Mouse (Mus musculus) MEL (cell line): ENCODE data around the gene Ezr. TPM values are rescaled to one million over a fixed set of nuclear protein-coding genes. Genes with fewer than 3 reads are reported as not detected.

Experiments
- DNase-seq: peaks from one replicate; pipeline ENCODE4 v3.0.0; 2011; ENCODE audit warnings: low read depth, low spot score
- H3K27ac ChIP-seq: 2 replicates; pipeline ENCODE4 v1.5.1; 2012; ENCODE audit warnings: low read depth, mild to moderate bottlenecking, control low read depth, low read length, moderate library complexity; ENCODE audit not compliant: control insufficient read depth
- H3K27me3 ChIP-seq, 2 experiments: fragments of 150-350 bp in 1 of 2; sonication (generic) in 1 of 2; 2 replicates each; pipeline ENCODE4 v1.6.1; 2012; ENCODE audit warnings: low read length in 2 of 2, mild to moderate bottlenecking in 2 of 2, improper control_type of control experiment in 1 of 2, moderate library complexity in 1 of 2; ENCODE audit not compliant: insufficient read depth in 2 of 2, control insufficient read depth in 1 of 2
- H3K36me3 ChIP-seq, 2 experiments: 2 replicates each; pipeline ENCODE4 v1.6.1; 2012 to 2014; ENCODE audit warnings: low read length in 2 of 2, improper control_type of control experiment in 1 of 2, inconsistent platforms in 1 of 2, mild to moderate bottlenecking in 1 of 2; ENCODE audit not compliant: insufficient read depth in 2 of 2, control insufficient read depth in 1 of 2
- H3K4me1 ChIP-seq, 2 experiments: fragments of 150-350 bp in 1 of 2; sonication (generic) in 1 of 2; 2 replicates each; pipeline ENCODE4 v1.6.1; 2012; ENCODE audit warnings: low read length in 2 of 2, improper control_type of control experiment in 1 of 2, mild to moderate bottlenecking in 1 of 2; ENCODE audit not compliant: insufficient read depth in 2 of 2, control insufficient read depth in 1 of 2
- H3K4me3 ChIP-seq, 2 experiments: fragments of 150-350 bp in 1 of 2; sonication (generic) in 1 of 2; 2 replicates each; pipeline ENCODE4 v1.5.1; 2012; ENCODE audit warnings: low read depth in 2 of 2, low read length in 2 of 2, mild to moderate bottlenecking in 2 of 2, moderate library complexity in 2 of 2, control low read depth in 1 of 2, improper control_type of control experiment in 1 of 2; ENCODE audit not compliant: control insufficient read depth in 1 of 2, insufficient read depth in 1 of 2
- H3K79me2 ChIP-seq: 2 replicates; pipeline ENCODE4 v1.6.1; 2012; ENCODE audit warnings: mild to moderate bottlenecking, low read length, moderate library complexity; ENCODE audit not compliant: control insufficient read depth, poor library complexity, insufficient read depth
- H3K9ac ChIP-seq: 2 replicates; pipeline ENCODE4 v1.6.1; 2012; ENCODE audit warnings: low read depth, mild to moderate bottlenecking, control low read depth, low read length, moderate library complexity; ENCODE audit not compliant: control insufficient read depth, poor library complexity, severe bottlenecking
- H3K9me3 ChIP-seq: fragments of 150-350 bp; sonication (generic); replicated peaks from 2 replicates; pipeline ENCODE4 v1.6.1; 2012; ENCODE audit warnings: mild to moderate bottlenecking, low read length, improper control_type of control experiment, moderate library complexity; ENCODE audit not compliant: insufficient read depth
- BHLHE40 ChIP-seq: IDR thresholded peaks from 2 replicates; pipeline ENCODE4 v1.6.1; 2012; ENCODE audit warnings: low read depth, mild to moderate bottlenecking, inconsistent platforms, low read length, improper control_type of control experiment, borderline replicate concordance
- CHD1 ChIP-seq: IDR thresholded peaks from 2 replicates; pipeline ENCODE4 v1.6.1; 2012; ENCODE audit warnings: low read depth, mild to moderate bottlenecking, inconsistent platforms, low read length, improper control_type of control experiment
- ELF1 ChIP-seq: IDR thresholded peaks from 2 replicates; pipeline ENCODE4 v1.6.1; 2014; ENCODE audit warnings: low read depth, mild to moderate bottlenecking, inconsistent platforms, low read length, improper control_type of control experiment, moderate library complexity
- EP300 ChIP-seq, 2 experiments: IDR thresholded peaks; 2 replicates each; pipeline ENCODE4 v1.6.1; 2011; ENCODE audit warnings: improper control_type of control experiment in 2 of 2, low read length in 2 of 2, low read depth in 1 of 2, mild to moderate bottlenecking in 1 of 2
- ETS1 ChIP-seq: IDR thresholded peaks from 2 replicates; pipeline ENCODE4 v1.6.1; 2012; ENCODE audit warnings: low read depth, mild to moderate bottlenecking, inconsistent platforms, low read length, improper control_type of control experiment, moderate library complexity
- MYC ChIP-seq: IDR thresholded peaks from 2 replicates; pipeline ENCODE4 v1.6.1; 2011; ENCODE audit warnings: low read depth, mild to moderate bottlenecking, low read length, improper control_type of control experiment, moderate library complexity
- NELFE ChIP-seq: IDR thresholded peaks from 2 replicates; pipeline ENCODE4 v1.6.1; 2011; ENCODE audit warnings: low read depth, low read length, improper control_type of control experiment
- POLR2A ChIP-seq, 2 experiments: IDR thresholded peaks; 2 replicates each; pipeline ENCODE4 v1.6.1; 2011 to 2012; ENCODE audit warnings: low read length in 2 of 2, mild to moderate bottlenecking in 2 of 2, control low read depth in 1 of 2, improper control_type of control experiment in 1 of 2, low read depth in 1 of 2, moderate library complexity in 1 of 2; ENCODE audit not compliant: control insufficient read depth in 1 of 2, insufficient read depth in 1 of 2, poor library complexity in 1 of 2
- POLR2AphosphoS5 ChIP-seq: IDR thresholded peaks from 2 replicates; pipeline ENCODE4 v1.6.1; 2012; ENCODE audit warnings: low read depth, borderline replicate concordance, mild to moderate bottlenecking, inconsistent platforms, low read length, moderate library complexity, mixed read lengths
- RCOR1 ChIP-seq: IDR thresholded peaks from 2 replicates; pipeline ENCODE4 v1.6.1; 2012; ENCODE audit warnings: low read depth, mild to moderate bottlenecking, inconsistent platforms, low read length, improper control_type of control experiment
- SMC3 ChIP-seq: IDR thresholded peaks from 2 replicates; pipeline ENCODE4 v1.6.1; 2011; ENCODE audit warnings: low read depth, low read length, improper control_type of control experiment
- TBP ChIP-seq: IDR thresholded peaks from 2 replicates; pipeline ENCODE4 v1.8.0; 2011; ENCODE audit warnings: low read depth, low read length, improper control_type of control experiment
- TCF12 ChIP-seq: IDR thresholded peaks from 2 replicates; pipeline ENCODE4 v1.6.1; 2014; ENCODE audit warnings: low read depth, mild to moderate bottlenecking, inconsistent platforms, low read length, improper control_type of control experiment, moderate library complexity
- USF1 ChIP-seq: IDR thresholded peaks from 2 replicates; pipeline ENCODE4 v1.6.1; 2014; ENCODE audit warnings: low read depth, mild to moderate bottlenecking, inconsistent platforms, low read length, improper control_type of control experiment, moderate library complexity
- USF2 ChIP-seq, 2 experiments: IDR thresholded peaks; 2 replicates each; pipeline ENCODE4 v1.6.1; 2011 to 2012; ENCODE audit warnings: improper control_type of control experiment in 2 of 2, low read length in 2 of 2, borderline replicate concordance in 1 of 2, inconsistent platforms in 1 of 2, low read depth in 1 of 2, mild to moderate bottlenecking in 1 of 2; ENCODE audit not compliant: insufficient read depth in 1 of 2
- ZKSCAN1 ChIP-seq: IDR thresholded peaks from 2 replicates; pipeline ENCODE4 v1.6.1; 2012; ENCODE audit warnings: low read depth, mild to moderate bottlenecking, inconsistent platforms, low read length, improper control_type of control experiment, moderate library complexity
- ZMIZ1 ChIP-seq: IDR thresholded peaks from 2 replicates; pipeline ENCODE4 v1.6.1; 2012; ENCODE audit warnings: low read depth, mild to moderate bottlenecking, inconsistent platforms, low read length, improper control_type of control experiment, moderate library complexity
- polyA plus RNA-seq, 2 experiments: library from polyadenylated mRNA; stranded (reverse) in 1 of 2; unstranded in 1 of 2; fragments of >175 nt in 1 of 2; fragments of >200 nt in 1 of 2; gene quantifications; 2 replicates each; pipeline versions ENCODE4 v1.2.1 to v1.2.4; 2012; ENCODE audit warnings: low replicate concordance in 2 of 2, low read depth in 1 of 2; ENCODE audit not compliant: insufficient read length in 2 of 2, insufficient read depth in 1 of 2, missing spikeins in 1 of 2
- total RNA-seq: library from RNA; depleted of rRNA; stranded (reverse); fragments of 300-350 nt; gene quantifications from 2 replicates; pipeline ENCODE4 v1.2.3, GENCODE M21; 2012

The Ezr gene
- total and polyA plus RNA-seq, 3 experiments: 48.7 to 88.7 TPM; not detected in 1

DNA sequence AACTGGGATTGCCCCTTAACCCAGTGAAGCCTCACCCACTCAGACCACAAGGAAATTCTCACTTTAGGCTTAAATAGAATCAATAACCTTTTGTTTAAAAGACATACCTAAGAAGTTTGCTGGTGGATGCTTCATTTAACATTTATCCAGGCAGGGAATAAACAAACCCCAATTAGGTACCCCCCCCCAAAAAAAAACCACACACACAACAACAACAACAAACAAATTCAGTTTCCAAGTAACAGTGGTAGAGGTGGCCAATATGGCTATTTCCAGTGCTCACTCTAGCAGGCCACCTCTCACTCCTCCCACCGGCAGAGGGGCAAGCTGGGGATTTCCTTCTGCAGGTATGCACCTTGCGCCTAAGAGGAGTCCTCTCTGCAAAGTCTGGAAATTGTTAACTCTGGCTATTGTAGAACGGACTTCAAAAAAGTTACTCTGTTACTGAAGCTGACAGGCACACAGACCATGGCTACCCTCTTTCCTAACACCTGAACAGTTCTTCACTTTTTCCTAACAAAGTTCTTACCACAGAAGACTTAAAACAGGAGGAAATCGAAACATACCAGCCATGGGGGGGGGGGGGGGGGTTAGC lies 2.0 kb downstream of the Ezr start:
- Histone ChIP-seq H3K4me1 (peaks cover 7% of the 10 kb centered on the region in 2 experiments; a peak in 3 of 4 replicates), H3K9me3 (no peaks in the 10 kb centered on the region), H3K27ac (no peak overlapping the region), H3K27me3 (no peaks in the 10 kb centered on the region), H3K79me2 (peaks cover 45% of the 10 kb centered on the region), H3K9ac (no peak overlapping the region), H3K36me3 (peaks cover 0 to 16% of the 10 kb centered on the region in 2 experiments; a peak in 3 of 4 replicates), H3K4me3 (no peak overlapping the region)
- TF ChIP-seq USF1: no peak
- no peak for TF ChIP-seq ZMIZ1
- TF ChIP-seq RCOR1: no peak
- TF ChIP-seq USF2 (IDR thresholded peaks at IDR 0.05; ENCODE audit: borderline replicate concordance in 1 of 2, insufficient read depth in 1 of 2, low read depth in 1 of 2, low read length in 2 of 2): no peak
- TF ChIP-seq CHD1: no peak
- no peak for TF ChIP-seq TCF12
- no peak for TF ChIP-seq TBP
- no peak for TF ChIP-seq NELFE
- TF ChIP-seq POLR2AphosphoS5: no peak
- no peak for TF ChIP-seq ETS1
- TF ChIP-seq BHLHE40: no peak
- no peak for TF ChIP-seq SMC3
- TF ChIP-seq POLR2A (IDR thresholded peaks at IDR 0.05; ENCODE audit: control insufficient read depth in 1 of 2, insufficient read depth in 1 of 2, low read depth in 1 of 2, low read length in 2 of 2, poor library complexity in 1 of 2): no peak
- no peak for TF ChIP-seq EP300 (IDR thresholded peaks at IDR 0.05; ENCODE audit: low read depth in 1 of 2, low read length in 2 of 2)
- TF ChIP-seq ZKSCAN1: no peak
- no peak for DNase-seq

DNA sequence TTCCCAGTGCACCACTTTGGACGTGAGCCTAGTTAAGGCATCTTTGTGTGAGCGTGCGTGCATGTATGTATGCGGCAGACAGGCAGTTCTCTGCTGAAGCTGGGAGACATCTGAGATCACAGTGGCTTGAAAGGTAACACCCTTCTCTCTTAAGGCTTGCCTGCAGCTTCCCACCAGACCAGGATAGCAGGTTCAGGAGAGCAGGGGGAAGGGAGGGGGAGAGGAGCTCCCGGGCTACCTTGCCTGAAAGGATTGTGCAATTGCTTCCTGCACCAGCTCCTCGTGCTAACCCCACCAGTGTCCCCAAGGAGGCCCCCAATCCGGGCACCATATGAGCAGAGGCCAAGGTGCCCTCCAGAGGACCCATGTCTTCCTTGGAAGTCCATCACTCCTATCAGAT lies 3.0 kb downstream of the Ezr start:
- DNase-seq: no peak
- Histone ChIP-seq H3K4me3 (no peak overlapping the region), H3K9ac (no peak overlapping the region), H3K27ac (no peak overlapping the region), H3K36me3 (peaks cover 0 to 16% of the 10 kb centered on the region in 2 experiments; a peak in 3 of 4 replicates), H3K9me3 (no peaks in the 10 kb centered on the region)
- TF ChIP-seq ELF1 (no peak), MYC (no peak)
- TF ChIP-seq, all 39 proteins: peak for 0
- H3K79me2 ChIP-seq: peaks cover 45% of the 10 kb centered on the region
- H3K27me3 ChIP-seq: no peaks in the 10 kb centered on the region
- H3K4me1 ChIP-seq: peaks cover 7% of the 10 kb centered on the region in 2 experiments; a peak in 3 of 4 replicates
